Mouse (Mus musculus): ENCODE data around the gene Slc3a2. TPM values are rescaled to one million over a fixed set of nuclear protein-coding genes. Genes with fewer than 3 reads are reported as not detected.

The Slc3a2 gene
- total and polyA plus RNA-seq, 3 experiments, result 41.0 to 61.1 (median 42.2) TPM

DNA sequence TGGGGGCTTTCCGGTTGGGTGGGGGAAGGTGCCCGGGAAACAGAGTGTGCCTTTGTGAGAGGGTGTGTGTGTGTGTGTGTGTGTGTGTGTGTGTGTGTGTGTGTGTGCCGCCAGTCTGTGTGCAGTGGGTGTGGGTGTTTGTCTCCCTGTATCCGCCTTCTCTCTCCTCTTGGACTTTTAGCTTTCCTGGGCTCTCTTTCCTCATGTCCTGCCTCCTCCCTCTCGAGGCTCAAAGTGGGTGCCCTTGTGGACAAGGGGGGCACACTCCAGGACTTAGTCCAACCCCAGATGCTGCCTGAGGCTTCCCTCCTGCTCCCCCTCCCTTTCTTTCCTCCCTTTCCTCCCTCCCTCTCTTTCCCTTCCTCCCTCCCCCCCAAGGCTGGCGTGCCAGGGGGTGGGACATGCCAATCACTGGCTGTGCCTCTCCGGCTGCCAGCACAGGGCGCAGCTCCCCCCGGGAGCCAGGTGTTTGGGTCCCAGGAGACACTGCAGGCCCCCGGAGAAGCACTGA, 59.2 kb downstream of the Slc3a2 start:
- WGBS, result 27% methylated on average over 9 of the region's 10 CpGs
- Histone ChIP-seq H3K4me3 (no peak overlapping the region), H3K4me1 (ENCODE audit: control insufficient read depth, insufficient read depth, low read length) (no peaks in the 10 kb centered on the region), H3K27me3 (ENCODE audit: control insufficient read depth, insufficient read depth, low read length) (no peaks in the 10 kb centered on the region), H3K9ac (ENCODE audit: low read depth, low read length) (no peak overlapping the region), H3K79me2 (replicated peaks; ENCODE audit: control insufficient read depth, insufficient read depth, low read length) (no peaks in the 10 kb centered on the region), H3K27ac (no peak overlapping the region), H3K36me3 (ENCODE audit: control insufficient read depth, insufficient read depth, low read length) (no peaks in the 10 kb centered on the region)
- intact Hi-C loops (cut with DNase I), result loop anchor here (2.0 kb wide), 1 partner anchor 19 kb away; no protein-coding TSS in a partner anchor
- TF ChIP-seq EP300 (IDR thresholded peaks at IDR 0.05; ENCODE audit: insufficient read depth, low read depth, low read length) (no peak), POLR2A (IDR thresholded peaks at IDR 0.05; ENCODE audit: insufficient read depth, low read depth, low read length) (no peak), CTCF (IDR thresholded peaks at IDR 0.05) (no peak)
- DNase-seq, result no peak

DNA sequence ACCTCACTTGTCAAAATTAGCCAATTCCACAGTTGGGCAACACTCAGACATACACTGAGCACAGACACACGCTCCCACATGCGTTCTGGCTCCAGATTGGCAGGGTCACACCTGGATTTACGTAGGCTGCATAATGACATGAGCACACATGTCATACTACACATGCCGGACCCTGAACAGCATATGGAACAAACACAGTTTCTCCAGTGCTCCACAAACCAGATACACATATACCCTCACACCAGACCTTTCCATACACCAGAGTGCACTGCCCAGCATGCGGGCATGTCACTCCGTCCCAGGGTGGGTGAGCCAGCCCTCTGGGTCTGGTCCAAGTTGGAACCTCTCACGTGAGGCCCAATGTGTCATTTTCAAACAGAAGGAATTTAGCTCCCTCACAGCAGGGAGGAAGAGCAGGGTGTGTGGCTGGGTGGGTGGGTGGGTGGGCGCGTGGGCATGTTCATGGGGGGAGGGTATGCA, 59.8 kb downstream of the Slc3a2 start, which contains the start of gene Chrm1:
Gene Chrm1, plus strand, starts transcription at position 430 of the 480 bp plus-strand sequence.
- Histone ChIP-seq H3K36me3 (ENCODE audit: control insufficient read depth, insufficient read depth, low read length) (no peaks in the 10 kb centered on the region), H3K79me2 (replicated peaks; ENCODE audit: control insufficient read depth, insufficient read depth, low read length) (no peaks in the 10 kb centered on the region), H3K4me3 (no peak within 1 kb of the TSS), H3K9ac (ENCODE audit: low read depth, low read length) (no peak within 1 kb of the TSS), H3K27me3 (ENCODE audit: control insufficient read depth, insufficient read depth, low read length) (no peaks in the 10 kb centered on the region), H3K4me1 (ENCODE audit: control insufficient read depth, insufficient read depth, low read length) (no peaks in the 10 kb centered on the region), H3K27ac (no peak within 1 kb of the TSS)
- no peak for DNase-seq
- WGBS, result 65% methylated on average over 9 of the region's 9 CpGs
- no peak for TF ChIP-seq EP300 (IDR thresholded peaks at IDR 0.05; ENCODE audit: insufficient read depth, low read depth, low read length)
- no peak for TF ChIP-seq CTCF (IDR thresholded peaks at IDR 0.05)
- no peak for TF ChIP-seq POLR2A (IDR thresholded peaks at IDR 0.05; ENCODE audit: insufficient read depth, low read depth, low read length)
- intact Hi-C loops (cut with DNase I), result loop anchor here (2.0 kb wide), 1 partner anchor 19 kb away; no protein-coding TSS in a partner anchor

DNA sequence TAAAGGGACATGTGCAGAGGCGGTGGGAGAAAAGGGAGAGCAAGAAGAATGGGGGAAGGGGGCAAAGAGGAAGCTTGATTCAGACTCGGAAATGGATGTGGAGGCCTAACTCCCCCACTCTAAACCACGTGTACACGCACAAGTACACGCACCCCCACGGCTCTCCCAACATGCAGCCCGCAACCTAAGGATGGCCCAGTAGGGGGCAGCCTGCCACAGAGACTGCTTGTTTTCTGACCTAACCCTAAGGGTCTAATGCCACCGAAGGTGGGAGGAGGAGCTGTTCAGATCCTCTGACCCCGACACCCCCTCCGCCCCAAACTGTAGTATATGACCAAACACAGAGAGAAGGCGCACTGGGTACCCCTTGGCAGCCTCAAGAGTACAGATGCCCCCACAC, 60.8 kb downstream of the Slc3a2 start:
- Histone ChIP-seq H3K79me2 (replicated peaks; ENCODE audit: control insufficient read depth, insufficient read depth, low read length) (no peaks in the 10 kb centered on the region), H3K27me3 (ENCODE audit: control insufficient read depth, insufficient read depth, low read length) (no peaks in the 10 kb centered on the region), H3K4me1 (ENCODE audit: control insufficient read depth, insufficient read depth, low read length) (no peaks in the 10 kb centered on the region), H3K4me3 (peak overlapping the region; percentile 47), H3K9ac (ENCODE audit: low read depth, low read length) (no peak overlapping the region), H3K36me3 (ENCODE audit: control insufficient read depth, insufficient read depth, low read length) (no peaks in the 10 kb centered on the region), H3K27ac (no peak overlapping the region)
- peak; percentile 28 to 61 for DNase-seq
- peak; percentile 81 for TF ChIP-seq CTCF (IDR thresholded peaks at IDR 0.05)
- TF ChIP-seq POLR2A (IDR thresholded peaks at IDR 0.05; ENCODE audit: insufficient read depth, low read depth, low read length), result no peak
- WGBS, result 5% methylated on average over 11 of the region's 11 CpGs
- intact Hi-C loops (cut with DNase I), result loop anchor here (2.0 kb wide), 1 partner anchor 20 kb away; no protein-coding TSS in a partner anchor

DNA sequence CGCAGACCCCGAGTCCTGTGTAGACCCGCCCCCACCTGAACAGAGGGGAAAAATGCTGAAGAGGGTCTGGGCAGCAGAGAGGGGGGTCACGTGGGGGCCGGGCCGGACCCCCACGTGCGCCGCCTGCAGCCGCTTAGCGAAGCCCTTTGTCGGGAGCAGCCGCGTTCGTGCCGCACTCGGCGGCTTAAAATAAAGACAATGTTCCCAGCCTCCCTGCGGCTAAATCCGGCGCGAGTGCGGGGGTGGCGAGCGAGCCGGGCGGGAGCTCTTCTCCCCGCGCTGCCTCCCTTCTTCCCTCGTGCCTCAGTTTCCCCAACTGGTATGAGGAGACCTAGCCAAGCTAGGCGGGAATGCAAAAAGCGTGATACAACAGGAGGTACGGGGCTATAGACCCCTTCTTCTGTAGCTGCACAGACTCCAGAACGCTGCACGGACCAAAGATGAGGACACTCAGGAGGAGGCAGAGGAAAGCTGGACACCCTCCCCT, 61.3 kb downstream of the Slc3a2 start:
- Histone ChIP-seq H3K9ac (ENCODE audit: low read depth, low read length) (peak overlapping the region; percentile 9; the same call in 1 of the 2 replicates), H3K4me3 (peak overlapping the region; percentile 47), H3K27ac (no peak overlapping the region), H3K36me3 (ENCODE audit: control insufficient read depth, insufficient read depth, low read length) (no peaks in the 10 kb centered on the region), H3K79me2 (replicated peaks; ENCODE audit: control insufficient read depth, insufficient read depth, low read length) (no peaks in the 10 kb centered on the region), H3K27me3 (ENCODE audit: control insufficient read depth, insufficient read depth, low read length) (no peaks in the 10 kb centered on the region), H3K4me1 (ENCODE audit: control insufficient read depth, insufficient read depth, low read length) (no peaks in the 10 kb centered on the region)
- no peak for DNase-seq
- TF ChIP-seq CTCF (IDR thresholded peaks at IDR 0.05) (no peak), EP300 (IDR thresholded peaks at IDR 0.05; ENCODE audit: insufficient read depth, low read depth, low read length) (no peak), POLR2A (IDR thresholded peaks at IDR 0.05; ENCODE audit: insufficient read depth, low read depth, low read length) (no peak)
- intact Hi-C loops (cut with DNase I), result loop anchor here (2.0 kb wide), 1 partner anchor 21 kb away; no protein-coding TSS in a partner anchor
- WGBS, result 1% methylated on average over 35 of the region's 35 CpGs

Small RNAs within 50 kb of the gene (microRNA-seq; reads per million reads assigned to microRNA genes)
- 0 reads per million in 2 experiments for gene Mir6992

Other genes starting within 250 kb of the Slc3a2 start
Only the 30 nearest of the 32 such genes appear.
- not detected for gene Slc22a8, start 132.1 kb downstream of the Slc3a2 start, total RNA-seq (2021)
- 0.04 and 0.09 TPM in 2 replicates for gene Slc22a8, start 132.1 kb downstream of the Slc3a2 start, polyA plus RNA-seq (2012; rRNA removed)
- not detected for gene Slc22a6, start 105.3 kb downstream of the Slc3a2 start, total RNA-seq (2021)
- gene Slc22a6, start 105.3 kb downstream of the Slc3a2 start, polyA plus RNA-seq (2012; rRNA removed), result not detected in 2 replicates
- not detected for gene Chrm1, start 59.6 kb downstream of the Slc3a2 start, total RNA-seq (2021)
- gene Chrm1, start 59.6 kb downstream of the Slc3a2 start, polyA plus RNA-seq (2012; rRNA removed), result 0.09 and 0.21 TPM in 2 replicates
- gene Wdr74, start 12.5 kb upstream of the Slc3a2 start, total RNA-seq (2021), result 10 to 100 TPM; 18.7 to 19.2 TPM
- 15.7 and 18.2 TPM in 2 replicates for gene Wdr74, start 12.5 kb upstream of the Slc3a2 start, polyA plus RNA-seq (2012; rRNA removed)
- under 1 TPM in 1 of 2 experiments, not detected in 1; 0.57 TPM for gene 1700092M07Rik, start 17.3 kb upstream of the Slc3a2 start, total RNA-seq (2021)
- 0.62 and 1.3 TPM in 2 replicates for gene 1700092M07Rik, start 17.3 kb upstream of the Slc3a2 start, polyA plus RNA-seq (2012; rRNA removed)
- 10 to 100 TPM; 23.8 to 25.3 TPM for gene Stx5a, start 18.0 kb upstream of the Slc3a2 start, total RNA-seq (2021)
- 33.4 and 49.3 TPM in 2 replicates for gene Stx5a, start 18.0 kb upstream of the Slc3a2 start, polyA plus RNA-seq (2012; rRNA removed)
- gene Nxf1, start 33.7 kb upstream of the Slc3a2 start, total RNA-seq (2021), result 10 to 100 TPM; 35.5 to 41.8 TPM
- 66.5 and 93.2 TPM in 2 replicates for gene Nxf1, start 33.7 kb upstream of the Slc3a2 start, polyA plus RNA-seq (2012; rRNA removed)
- gene Tmem223, start 47.6 kb upstream of the Slc3a2 start, total RNA-seq (2021), result 100 to 1,000 TPM; 108 to 130 TPM
- gene Tmem223, start 47.6 kb upstream of the Slc3a2 start, polyA plus RNA-seq (2012; rRNA removed), result 212 and 233 TPM in 2 replicates
- 10 to 100 TPM; 14.8 to 17.1 TPM for gene Tmem179b, start 51.1 kb upstream of the Slc3a2 start, total RNA-seq (2021)
- 44.5 and 44.9 TPM in 2 replicates for gene Tmem179b, start 51.1 kb upstream of the Slc3a2 start, polyA plus RNA-seq (2012; rRNA removed)
- 1 to 10 TPM; 7.8 to 9.1 TPM for gene Taf6l, start 63.0 kb upstream of the Slc3a2 start, total RNA-seq (2021)
- gene Taf6l, start 63.0 kb upstream of the Slc3a2 start, polyA plus RNA-seq (2012; rRNA removed), result 6.0 and 6.2 TPM in 2 replicates
- gene Polr2g, start 75.2 kb upstream of the Slc3a2 start, total RNA-seq (2021), result 10 to 100 TPM; 53.4 to 56.3 TPM
- gene Polr2g, start 75.2 kb upstream of the Slc3a2 start, polyA plus RNA-seq (2012; rRNA removed), result 55.1 and 84.1 TPM in 2 replicates
- gene Zbtb3, start 79.2 kb upstream of the Slc3a2 start, total RNA-seq (2021), result 1 to 10 TPM; 1.4 to 1.5 TPM
- 2.0 and 2.5 TPM in 2 replicates for gene Zbtb3, start 79.2 kb upstream of the Slc3a2 start, polyA plus RNA-seq (2012; rRNA removed)
- 10 to 100 TPM; 14.1 TPM for gene Ttc9c, start 96.0 kb upstream of the Slc3a2 start, total RNA-seq (2021)
- gene Ttc9c, start 96.0 kb upstream of the Slc3a2 start, polyA plus RNA-seq (2012; rRNA removed), result 9.5 and 17.8 TPM in 2 replicates
- gene Hnrnpul2, start 96.6 kb upstream of the Slc3a2 start, total RNA-seq (2021), result 10 to 100 TPM; 44.7 to 47.5 TPM
- 12.4 and 23.2 TPM in 2 replicates for gene Hnrnpul2, start 96.6 kb upstream of the Slc3a2 start, polyA plus RNA-seq (2012; rRNA removed)
- gene AC129217.1, start 106.4 kb upstream of the Slc3a2 start, total RNA-seq (2021), result not detected
- gene AC129217.1, start 106.4 kb upstream of the Slc3a2 start, polyA plus RNA-seq (2012; rRNA removed), result not detected in 2 replicates
- gene Bscl2, start 114.1 kb upstream of the Slc3a2 start, total RNA-seq (2021), result 10 to 100 TPM; 22.6 to 23.5 TPM
- 52.3 and 67.7 TPM in 2 replicates for gene Bscl2, start 114.1 kb upstream of the Slc3a2 start, polyA plus RNA-seq (2012; rRNA removed)
- gene Gng3, start 115.8 kb upstream of the Slc3a2 start, total RNA-seq (2021), result not detected
- gene Gng3, start 115.8 kb upstream of the Slc3a2 start, polyA plus RNA-seq (2012; rRNA removed), result 0.23 and 0.35 TPM in 2 replicates
- gene Lrrn4cl, start 127.4 kb upstream of the Slc3a2 start, total RNA-seq (2021), result 1 to 10 TPM; 2.6 to 3.7 TPM
- 3.8 and 5.7 TPM in 2 replicates for gene Lrrn4cl, start 127.4 kb upstream of the Slc3a2 start, polyA plus RNA-seq (2012; rRNA removed)
- 100 to 1,000 TPM; 108 to 135 TPM for gene Ubxn1, start 148.1 kb upstream of the Slc3a2 start, total RNA-seq (2021)
- 60.7 and 62.2 TPM in 2 replicates for gene Ubxn1, start 148.1 kb upstream of the Slc3a2 start, polyA plus RNA-seq (2012; rRNA removed)
- 10 to 100 TPM; 49.9 to 56.5 TPM for gene Uqcc3, start 157.6 kb upstream of the Slc3a2 start, total RNA-seq (2021)
- gene Uqcc3, start 157.6 kb upstream of the Slc3a2 start, polyA plus RNA-seq (2012; rRNA removed), result 43.7 and 48.6 TPM in 2 replicates
- 1 to 10 TPM; 4.2 to 5.2 TPM for gene Lbhd1, start 160.4 kb upstream of the Slc3a2 start, total RNA-seq (2021)
- 1.1 and 1.3 TPM in 2 replicates for gene Lbhd1, start 160.4 kb upstream of the Slc3a2 start, polyA plus RNA-seq (2012; rRNA removed)
- not detected for gene Gm49403, start 160.6 kb upstream of the Slc3a2 start, total RNA-seq (2021)
- gene Gm49403, start 160.6 kb upstream of the Slc3a2 start, polyA plus RNA-seq (2012; rRNA removed), result not detected in 2 replicates
- gene 1810009A15Rik, start 165.5 kb upstream of the Slc3a2 start, total RNA-seq (2021), result 10 to 100 TPM; 15.6 to 21.0 TPM
- gene 1810009A15Rik, start 165.5 kb upstream of the Slc3a2 start, polyA plus RNA-seq (2012; rRNA removed), result 10.1 and 10.5 TPM in 2 replicates
- 1 to 10 TPM in 1 of 2 experiments, under 1 TPM in 1; 0.57 to 3.2 TPM for gene Gm49416, start 165.6 kb upstream of the Slc3a2 start, total RNA-seq (2021)
- 1.2 and 1.3 TPM in 2 replicates for gene Gm49416, start 165.6 kb upstream of the Slc3a2 start, polyA plus RNA-seq (2012; rRNA removed)
- 10 to 100 TPM; 10.6 to 12.6 TPM for gene Ints5, start 169.6 kb upstream of the Slc3a2 start, total RNA-seq (2021)
- gene Ints5, start 169.6 kb upstream of the Slc3a2 start, polyA plus RNA-seq (2012; rRNA removed), result 10.8 and 13.5 TPM in 2 replicates
- gene Ganab, start 174.7 kb upstream of the Slc3a2 start, total RNA-seq (2021), result 10 to 100 TPM; 50.3 to 52.5 TPM
- 54.5 and 90.0 TPM in 2 replicates for gene Ganab, start 174.7 kb upstream of the Slc3a2 start, polyA plus RNA-seq (2012; rRNA removed)
- gene B3gat3, start 197.0 kb upstream of the Slc3a2 start, total RNA-seq (2021), result 10 to 100 TPM; 35.4 to 42.3 TPM
- gene B3gat3, start 197.0 kb upstream of the Slc3a2 start, polyA plus RNA-seq (2012; rRNA removed), result 59.4 and 61.2 TPM in 2 replicates
- gene Rom1, start 206.0 kb upstream of the Slc3a2 start, total RNA-seq (2021), result 10 to 100 TPM; 21.8 to 23.1 TPM
- 24.9 and 30.7 TPM in 2 replicates for gene Rom1, start 206.0 kb upstream of the Slc3a2 start, polyA plus RNA-seq (2012; rRNA removed)
- gene Eml3, start 206.2 kb upstream of the Slc3a2 start, total RNA-seq (2021), result 1 to 10 TPM; 7.0 to 9.7 TPM
- gene Eml3, start 206.2 kb upstream of the Slc3a2 start, polyA plus RNA-seq (2012; rRNA removed), result 17.6 and 18.4 TPM in 2 replicates
- 10 to 100 TPM; 29.0 to 32.1 TPM for gene Mta2, start 218.5 kb upstream of the Slc3a2 start, total RNA-seq (2021)
- 13.1 and 15.6 TPM in 2 replicates for gene Mta2, start 218.5 kb upstream of the Slc3a2 start, polyA plus RNA-seq (2012; rRNA removed)